Mouse (Mus musculus) bone marrow, adult 2 months (tissue): ENCODE measurements around the gene Coro6.

Source experiments
- CTCF ChIP-seq: fragments of 200-500 bp; IDR thresholded peaks from 2 replicates; pipeline ENCODE4 v1.5.1; 2011; ENCODE audit warnings: low read length, control low read depth; ENCODE audit not compliant: control insufficient read depth, insufficient read depth
- POLR2A ChIP-seq: fragments of 200-500 bp; IDR thresholded peaks from 2 replicates; pipeline ENCODE4 v1.6.1; 2011; ENCODE audit warnings: low read depth, mild to moderate bottlenecking, control low read depth, low read length, borderline replicate concordance; ENCODE audit not compliant: control insufficient read depth

- TF ChIP-seq CTCF (no peak), POLR2A (peak; percentile 42; the same call in 1 of the 2 replicates)
Measured at GRCm38 (mm10) chr11:77493512-77494343, 31.5 kb downstream of the Coro6 start, which contains the start of gene Git1.
